Mouse (Mus musculus) cerebellum, adult 11 months (tissue): Measurements from ENCODE around the gene Rnf212.
"Not testable (repeated sequence)": the region's sequence is repeated elsewhere in the genome, so short reads cannot be mapped to it uniquely, and the experiment has no call there.

Source experiments
- DNase-seq: peaks from one replicate; pipeline ENCODE4 v3.0.0; 2022

The Rnf212 gene

DNA sequence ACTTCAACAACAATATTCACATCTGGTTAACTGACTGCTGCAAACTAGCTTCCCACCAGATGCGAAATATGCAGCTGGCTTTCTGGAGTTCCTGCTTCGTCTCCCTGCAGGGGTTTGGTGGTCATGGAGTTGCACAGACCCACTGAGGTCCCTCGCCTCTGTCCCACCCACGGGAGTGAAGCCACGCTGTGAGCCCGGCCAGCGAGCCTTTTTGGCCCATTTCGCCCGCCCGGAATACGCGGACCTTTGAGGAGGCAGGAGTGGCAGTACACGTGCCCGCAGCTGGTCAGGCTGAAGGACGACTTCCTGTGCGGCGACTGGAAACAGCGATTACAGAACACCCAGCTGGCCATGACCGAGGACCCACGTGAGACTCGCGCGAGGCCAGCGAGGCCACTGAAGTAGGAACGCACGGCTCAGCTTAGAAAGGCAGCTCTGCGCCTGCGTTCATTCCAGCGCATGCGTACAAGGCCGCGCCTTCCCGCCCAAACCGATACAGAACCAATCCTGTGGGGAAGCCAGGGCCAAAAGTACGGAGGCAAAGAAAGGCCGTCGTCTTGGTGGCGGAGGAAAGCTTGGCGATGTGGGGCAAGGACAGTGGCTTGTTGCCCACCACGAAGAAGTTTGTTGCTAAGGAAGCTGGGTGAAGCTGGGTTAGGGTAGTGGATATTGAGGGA, at the start of gene Rnf212:
Gene Rnf212, minus strand, starts transcription at position 353 of the 677 bp plus-strand sequence.
- DNase-seq: no peak

DNA sequence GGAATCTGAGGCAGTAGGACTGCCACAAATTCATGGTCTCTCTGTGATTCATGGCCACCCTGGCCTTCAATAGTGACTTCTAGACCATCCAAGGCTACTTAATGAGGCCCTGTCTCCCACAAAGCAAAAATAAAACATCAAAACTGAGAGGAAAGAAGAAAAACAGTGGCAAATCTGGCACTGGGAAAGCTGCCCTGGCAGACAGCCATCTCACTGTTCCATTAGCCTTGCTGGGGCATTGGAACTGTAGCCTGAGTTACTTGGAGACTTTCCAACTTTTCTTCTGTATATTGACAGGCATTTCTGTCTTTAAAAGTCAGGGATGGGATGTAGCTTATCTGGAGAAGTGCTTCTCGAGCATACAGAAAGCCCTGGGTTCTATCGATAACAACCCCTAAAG, 48.5 kb upstream of the Rnf212 start:
- DNase-seq: no peak

DNA sequence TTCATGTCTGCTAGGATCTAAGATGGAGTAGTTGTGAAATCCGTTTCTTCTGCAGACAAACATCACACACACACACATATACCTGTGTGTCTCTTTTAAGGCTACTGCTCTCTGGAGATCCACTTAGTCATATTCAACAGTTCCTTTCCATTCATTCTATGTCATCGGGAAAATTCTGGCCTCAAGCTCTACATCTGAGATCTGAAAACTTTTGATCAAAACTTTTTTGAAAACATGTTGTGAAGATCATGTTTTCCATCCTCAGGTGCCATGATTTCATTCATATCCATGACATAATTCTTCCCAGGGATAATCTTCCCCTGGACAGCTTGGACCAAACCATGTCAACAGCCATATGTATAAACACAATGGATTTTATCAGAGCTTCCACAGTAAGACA, 34.0 kb upstream of the Rnf212 start, which contains the start of gene Vmn2r8:
Gene Vmn2r8, minus strand, starts transcription at position 101 of the 400 bp plus-strand sequence.
- not testable (repeated sequence) for DNase-seq

DNA sequence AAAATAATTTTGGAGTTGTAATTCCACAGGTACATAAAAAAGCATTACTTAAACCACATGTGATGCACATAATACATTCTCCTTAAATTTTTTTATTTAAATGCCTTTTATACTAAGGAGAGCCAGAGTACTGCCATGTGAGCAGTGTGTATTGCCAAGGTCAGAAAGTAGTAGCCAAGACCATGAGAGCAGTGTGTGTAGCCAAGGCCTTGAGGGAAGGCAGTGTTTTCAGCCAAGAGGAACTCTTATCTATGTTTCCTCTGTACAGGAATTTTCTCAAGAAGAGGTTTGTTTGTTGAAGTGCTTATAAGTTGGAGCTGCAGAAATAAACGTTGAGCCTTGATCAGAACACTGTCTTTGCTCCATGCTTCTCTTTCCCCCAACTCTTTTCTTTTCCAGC, 28.9 kb upstream of the Rnf212 start:
- DNase-seq: no peak

DNA sequence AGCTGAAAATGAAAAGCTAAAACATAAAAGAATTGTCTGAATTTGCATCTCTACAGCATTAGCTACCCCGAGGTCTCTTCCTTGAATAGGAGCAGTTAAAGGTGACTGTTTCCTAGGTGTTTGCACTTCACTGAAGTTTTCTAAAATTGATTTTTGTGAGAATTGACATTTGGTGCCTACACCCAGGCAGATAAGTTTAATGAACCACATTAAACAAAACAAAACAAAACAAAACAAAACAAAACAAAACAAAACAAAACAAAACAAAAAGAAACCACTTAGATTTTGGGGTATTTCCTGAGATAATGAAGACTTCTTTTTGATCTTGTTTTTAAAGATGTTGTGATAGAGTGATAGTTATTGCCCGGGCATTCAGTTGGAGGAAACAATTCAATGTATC, 20.5 kb upstream of the Rnf212 start, which contains the start of gene Tmed11:
Gene Tmed11, minus strand, starts transcription at position 101 of the 400 bp plus-strand sequence.
- DNase-seq: not testable (repeated sequence)

DNA sequence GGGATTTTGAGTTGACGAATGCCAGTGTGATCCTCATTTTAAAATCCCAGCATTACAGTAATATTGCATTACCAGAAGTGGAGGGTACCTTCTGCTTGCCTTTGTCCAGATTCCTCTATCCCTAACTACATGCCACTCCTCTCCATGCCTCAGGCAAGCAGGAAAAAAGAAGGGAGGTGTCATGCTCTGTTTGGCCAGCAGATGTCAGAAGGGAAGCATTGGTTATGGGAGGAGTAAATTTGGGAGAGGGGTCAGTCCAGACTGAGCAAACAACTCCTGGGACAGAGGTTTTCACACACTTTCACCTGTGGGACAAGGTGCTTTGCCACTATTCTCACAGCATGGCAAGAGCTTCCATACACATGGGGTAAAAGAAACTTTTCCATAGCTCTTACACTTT, 15.6 kb upstream of the Rnf212 start:
- DNase-seq: not testable (repeated sequence)

DNA sequence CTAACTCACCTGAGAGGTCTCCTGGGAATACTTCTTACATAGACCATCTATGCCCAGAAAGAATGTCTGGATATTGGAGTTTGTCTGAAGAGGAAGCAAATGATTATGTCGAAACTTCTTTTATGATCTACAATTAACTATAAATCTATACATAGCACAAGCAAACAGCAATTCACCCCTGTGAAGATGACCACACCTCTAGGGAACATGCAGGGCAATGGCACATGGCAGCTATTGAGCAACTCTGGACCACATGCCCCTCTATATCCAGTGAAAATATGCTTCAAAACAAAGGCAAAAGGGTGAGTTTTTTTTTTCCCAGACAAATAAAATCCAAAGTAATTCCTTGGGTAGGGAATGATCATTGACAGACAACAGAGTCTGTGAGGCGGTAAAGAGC, 14.8 kb downstream of the Rnf212 start:
- DNase-seq: no peak

DNA sequence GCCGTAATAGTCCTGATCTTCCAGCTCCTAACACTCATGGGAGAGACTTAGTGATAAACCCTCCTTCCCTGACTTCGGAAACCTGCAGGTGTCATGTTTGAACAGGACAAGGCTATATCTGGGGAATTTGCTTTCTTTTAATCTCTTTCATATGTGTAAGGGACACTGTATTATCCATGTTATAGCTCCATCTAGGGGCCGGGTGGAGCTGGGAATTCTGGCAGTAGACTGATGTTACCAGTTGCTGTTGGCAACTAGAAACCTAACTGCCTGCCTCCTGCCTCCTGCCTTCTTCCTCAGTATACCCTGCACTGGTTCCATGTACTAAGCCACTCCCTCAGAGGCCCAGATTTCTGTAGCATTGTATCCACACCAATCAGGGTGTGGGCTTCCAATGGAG, 16.4 kb downstream of the Rnf212 start:
- DNase-seq: no peak

DNA sequence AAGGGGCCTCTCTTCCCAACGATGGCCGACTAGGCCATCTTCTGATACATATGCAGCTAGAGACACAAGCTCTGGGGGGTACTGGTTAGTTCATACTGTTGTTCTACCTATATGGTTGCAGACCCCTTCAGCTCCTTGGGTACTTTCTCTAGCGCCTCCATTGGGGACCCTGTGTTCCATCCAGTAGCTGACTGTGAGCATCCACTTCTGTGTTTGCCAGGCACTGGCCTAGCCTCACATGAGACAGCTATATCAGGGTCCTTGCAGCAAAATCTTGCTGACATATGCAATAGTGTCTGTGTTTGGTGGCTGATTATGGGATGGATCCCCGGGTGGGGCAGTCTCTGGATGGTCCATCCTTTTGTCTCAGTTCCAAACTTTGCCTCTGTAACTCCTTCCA, 23.5 kb downstream of the Rnf212 start:
- not testable (repeated sequence) for DNase-seq

DNA sequence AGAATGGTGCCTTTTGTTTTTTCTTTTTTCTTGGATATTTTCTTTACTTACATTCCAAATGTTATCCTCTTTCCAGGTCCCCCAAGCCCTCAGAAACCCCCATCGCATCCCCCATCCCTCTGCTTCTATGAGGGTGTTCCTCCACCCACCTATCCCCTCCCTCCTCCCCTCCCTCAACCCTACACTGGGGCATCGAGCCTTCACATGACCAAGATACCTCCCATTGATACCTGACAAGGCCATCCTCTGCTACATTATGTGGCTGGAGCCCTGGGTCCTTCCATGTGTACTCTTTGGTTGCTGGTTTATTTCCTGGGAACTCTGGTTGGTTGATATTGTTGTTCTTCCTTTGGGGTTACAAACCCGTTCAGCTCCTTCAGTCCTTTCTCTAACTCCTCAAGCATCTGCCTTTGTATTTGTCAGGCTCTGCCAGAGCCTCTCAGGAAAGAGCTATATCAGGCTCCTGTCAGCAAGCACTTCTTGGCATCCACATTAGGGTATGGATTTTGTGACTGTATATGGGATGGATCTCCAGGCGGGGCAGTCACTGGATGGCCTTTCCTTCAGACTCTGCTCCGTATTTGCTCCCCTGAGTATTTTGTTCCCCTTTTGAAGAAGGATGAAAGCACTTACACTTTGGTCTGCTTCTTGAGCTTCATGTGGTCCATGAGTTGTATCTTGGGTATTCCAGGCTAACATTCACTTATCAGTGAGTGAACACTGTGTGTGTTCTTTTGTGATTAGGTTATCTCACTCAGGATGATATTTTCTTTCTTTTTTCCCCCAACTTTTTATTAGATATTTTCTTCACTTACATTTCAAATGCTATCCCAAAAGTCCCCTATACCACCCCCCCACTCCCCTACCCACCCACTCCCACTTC, 24.2 kb downstream of the Rnf212 start:
- DNase-seq: no peak

DNA sequence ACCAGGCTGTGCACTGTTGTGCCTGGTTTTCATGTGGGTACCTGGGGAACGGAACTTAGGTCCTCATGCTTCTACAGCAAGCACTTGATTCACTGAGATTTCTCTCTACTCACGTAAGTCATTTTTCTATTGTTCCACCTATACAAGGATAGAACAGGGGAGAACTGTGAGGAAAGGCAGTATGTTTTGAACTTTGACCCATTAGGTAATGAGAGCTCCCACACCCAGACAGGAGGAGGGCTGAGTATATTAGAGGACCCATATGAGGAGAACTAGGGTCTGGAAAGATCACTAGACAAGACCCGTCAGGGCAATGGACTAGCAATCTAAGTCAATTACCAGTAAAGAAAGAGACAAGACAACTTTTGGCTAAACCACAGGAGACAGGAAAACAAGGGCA, 30.2 kb downstream of the Rnf212 start:
- DNase-seq: no peak

DNA sequence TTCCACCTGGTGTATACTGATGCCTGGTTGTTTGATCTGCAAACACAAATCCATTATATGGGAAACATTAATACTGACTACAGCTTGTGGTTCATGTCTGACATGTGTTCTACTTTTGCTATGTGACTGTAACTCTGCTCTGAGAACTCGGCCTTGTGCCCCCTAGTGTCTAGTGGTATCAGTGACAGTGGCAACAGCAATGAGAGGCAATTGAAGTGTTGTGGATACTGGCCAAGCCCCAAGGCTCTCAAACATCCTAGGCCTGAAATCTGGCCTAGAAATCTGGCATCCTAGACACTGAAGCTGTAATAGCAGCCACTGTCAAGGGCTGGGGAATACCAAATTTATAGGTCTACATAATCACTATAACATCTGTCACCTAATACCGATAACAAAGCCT, 30.9 kb downstream of the Rnf212 start:
- no peak for DNase-seq

DNA sequence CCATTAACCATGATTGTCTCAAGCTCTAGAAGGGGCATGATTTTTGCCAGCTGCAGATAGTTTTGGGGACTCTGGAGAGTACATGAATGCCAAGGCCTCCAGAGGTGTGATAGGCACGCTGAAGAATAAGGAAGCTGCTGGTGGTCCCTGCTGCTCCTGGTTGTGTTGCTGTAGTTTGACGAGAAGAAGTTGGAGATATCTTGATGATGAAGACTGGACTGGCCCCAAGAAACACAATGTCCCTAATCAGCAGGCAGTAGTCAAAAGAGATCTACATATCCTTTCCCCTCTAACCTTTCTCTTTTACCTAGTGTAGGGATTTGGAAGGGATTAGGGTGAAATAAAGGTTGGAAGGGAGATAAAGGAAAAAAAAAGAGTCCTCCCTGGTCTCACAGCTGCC, 32.2 kb downstream of the Rnf212 start:
- DNase-seq: no peak

DNA sequence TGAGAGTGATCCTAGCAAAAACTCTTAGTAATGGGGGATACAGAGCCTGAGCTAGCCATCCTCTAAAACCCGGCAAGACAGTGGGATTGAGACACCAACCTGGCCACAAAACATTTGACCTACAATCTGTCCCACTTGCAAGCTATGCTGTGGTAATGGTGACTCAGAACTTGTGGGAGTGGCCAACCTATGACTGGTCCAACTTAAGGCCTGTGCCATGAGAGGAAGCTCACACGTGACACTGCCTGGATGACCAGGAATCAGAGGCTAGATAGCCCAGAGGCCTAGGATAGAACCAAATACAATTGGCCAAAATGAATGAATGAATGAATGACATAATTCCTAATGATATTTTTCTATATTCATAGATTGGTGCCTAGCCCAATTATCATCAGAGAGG, 32.9 kb downstream of the Rnf212 start:
- no peak for DNase-seq

DNA sequence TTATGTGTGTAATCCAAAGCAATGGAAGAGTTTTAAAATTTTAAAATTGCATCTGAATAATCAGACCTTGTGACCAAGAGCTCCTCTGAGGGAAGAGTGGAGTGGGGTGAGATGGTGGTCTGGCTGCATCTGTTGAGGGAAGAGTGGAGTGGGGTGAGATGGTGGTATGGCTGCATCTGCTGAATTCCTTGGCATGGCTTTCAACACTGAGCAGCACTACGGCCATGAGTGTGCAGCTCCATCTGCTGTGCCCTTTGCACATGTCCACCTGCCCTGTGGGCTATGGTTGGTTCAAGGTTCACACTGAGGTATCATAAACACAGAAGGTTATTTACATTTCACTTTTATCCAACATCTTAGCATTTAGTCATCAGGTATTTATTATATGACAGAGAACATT, 47.4 kb downstream of the Rnf212 start:
- DNase-seq: no peak

DNA sequence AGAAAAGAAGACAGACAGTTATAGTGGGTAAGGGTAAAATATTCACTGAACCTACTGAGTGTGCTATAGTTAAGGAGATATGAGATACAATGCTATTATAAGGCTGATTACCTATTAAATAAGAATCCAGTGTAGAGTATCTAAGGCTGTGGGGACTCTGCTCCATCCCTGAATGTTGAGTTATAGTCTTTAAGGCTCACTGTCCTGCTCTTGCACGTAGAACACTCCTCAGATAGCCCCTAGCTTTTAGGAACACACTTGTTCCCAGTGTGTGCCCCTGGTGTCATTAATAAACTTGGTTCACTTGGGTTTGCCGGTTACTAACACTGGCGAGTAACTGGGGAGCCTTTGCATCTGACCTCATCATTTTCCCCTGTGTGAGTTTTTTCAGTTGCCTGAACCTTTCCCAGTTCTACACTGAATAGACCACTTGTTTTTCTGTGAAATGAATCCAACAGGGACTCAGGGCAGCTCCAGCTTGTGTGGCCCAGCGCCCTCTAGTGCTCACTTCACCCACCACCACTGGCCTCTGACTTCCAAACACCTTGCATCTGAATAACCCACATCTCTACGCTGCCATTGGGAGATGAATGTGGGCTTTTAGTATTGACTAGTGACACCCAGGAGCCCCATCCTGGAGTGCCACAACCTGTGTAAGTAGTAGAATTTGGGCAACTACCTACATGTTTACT, 48.1 kb downstream of the Rnf212 start:
- DNase-seq: peak; percentile 51

DNA sequence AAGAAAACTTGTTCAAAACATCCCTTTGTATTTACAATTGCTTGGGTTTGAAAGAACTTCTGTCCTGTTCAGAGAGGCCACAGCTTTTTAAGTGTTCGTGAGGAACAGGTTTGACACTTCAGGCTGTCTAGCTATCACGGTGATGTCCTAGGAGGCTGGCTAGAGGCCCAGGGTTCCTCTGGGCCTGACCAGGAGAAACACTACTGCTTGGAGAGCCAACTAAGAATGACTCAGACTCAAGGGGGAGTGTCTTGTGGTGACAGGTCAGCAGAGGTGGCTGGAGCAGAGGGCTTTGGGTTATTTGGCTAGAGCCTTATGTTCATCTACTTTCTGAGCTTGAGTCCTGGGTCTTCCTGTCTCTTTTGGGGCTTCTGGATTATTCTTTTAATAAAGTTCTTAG, 50.8 kb downstream of the Rnf212 start:
- DNase-seq: no peak

DNA sequence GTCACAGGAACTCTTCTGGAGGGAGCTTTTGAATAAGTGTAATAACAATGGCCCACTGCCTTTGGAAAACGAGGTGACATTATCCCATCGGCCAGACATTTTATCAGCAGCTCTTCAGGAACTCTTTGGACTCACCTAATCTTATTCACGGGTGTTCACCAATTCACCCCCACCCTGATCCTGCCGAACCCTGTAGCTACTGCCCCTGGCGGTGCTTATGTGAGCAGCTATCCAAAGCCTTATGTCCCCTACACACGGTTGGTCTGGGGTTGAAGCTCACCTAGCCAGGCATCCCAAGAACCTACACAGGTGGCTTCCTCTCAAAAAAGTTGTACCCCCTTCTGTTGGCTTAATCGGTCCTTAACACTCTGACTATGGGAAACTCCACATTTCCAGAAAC, 55.0 kb downstream of the Rnf212 start:
- no peak for DNase-seq

DNA sequence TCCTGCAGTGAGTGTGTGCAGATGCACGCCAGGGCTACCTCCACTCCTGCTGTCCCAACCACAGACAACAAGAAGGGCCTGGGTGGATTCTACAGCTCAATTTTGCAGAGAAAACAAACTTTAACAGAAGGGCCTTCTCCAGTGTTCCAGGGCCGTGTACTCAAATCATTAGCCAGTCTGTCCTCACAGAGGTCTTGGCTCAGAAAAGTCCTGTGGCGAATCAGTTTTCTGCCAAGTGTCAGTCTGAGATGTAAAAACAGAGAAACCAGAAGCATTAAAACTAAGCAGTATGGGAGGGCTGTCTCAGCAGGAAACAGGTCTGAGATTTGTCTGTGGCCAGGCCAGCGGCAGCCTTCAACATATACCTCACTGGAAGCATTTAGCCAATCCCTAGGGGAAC, 56.7 kb downstream of the Rnf212 start:
- DNase-seq: no peak

DNA sequence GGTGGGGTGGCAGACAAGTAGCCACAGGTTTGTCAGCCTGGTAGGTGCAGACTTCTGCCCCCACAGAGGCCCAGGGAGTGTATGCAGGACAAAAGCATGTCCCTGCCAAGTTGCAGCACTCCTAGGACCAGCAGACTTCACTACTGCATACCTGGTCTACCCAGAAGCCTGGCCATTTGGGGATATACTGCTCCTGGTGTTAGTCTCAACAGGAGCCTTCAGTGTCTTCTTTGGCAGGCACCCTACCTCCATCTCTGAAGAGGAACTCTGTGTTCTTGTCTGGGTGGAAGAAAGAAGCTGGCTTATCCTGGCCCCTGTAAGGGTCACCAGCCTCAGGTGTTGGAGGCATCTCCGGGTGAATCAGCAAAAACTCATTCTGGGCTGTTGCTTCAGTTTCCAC, 58.8 kb downstream of the Rnf212 start:
- no peak for DNase-seq

DNA sequence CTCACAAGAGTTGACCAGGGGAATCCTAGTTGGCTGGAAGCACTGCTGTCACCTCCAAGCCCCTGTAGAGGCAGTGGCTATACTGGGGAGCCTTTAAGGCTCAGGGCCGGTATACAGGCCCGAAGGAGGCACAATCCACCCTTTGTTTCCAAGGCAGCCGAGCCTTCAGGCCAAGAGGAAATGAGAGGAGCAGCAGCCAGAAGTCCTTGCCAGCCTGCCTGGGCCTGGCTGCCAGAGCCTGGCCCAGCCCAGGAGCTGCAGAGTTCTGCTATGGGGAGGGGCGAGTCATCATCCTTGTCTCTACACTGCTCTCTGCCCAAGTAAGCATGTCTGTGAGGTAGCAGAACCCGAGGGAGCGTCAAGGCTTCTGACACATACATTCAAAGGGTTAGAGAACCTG, 60.6 kb downstream of the Rnf212 start:
- DNase-seq: no peak

DNA sequence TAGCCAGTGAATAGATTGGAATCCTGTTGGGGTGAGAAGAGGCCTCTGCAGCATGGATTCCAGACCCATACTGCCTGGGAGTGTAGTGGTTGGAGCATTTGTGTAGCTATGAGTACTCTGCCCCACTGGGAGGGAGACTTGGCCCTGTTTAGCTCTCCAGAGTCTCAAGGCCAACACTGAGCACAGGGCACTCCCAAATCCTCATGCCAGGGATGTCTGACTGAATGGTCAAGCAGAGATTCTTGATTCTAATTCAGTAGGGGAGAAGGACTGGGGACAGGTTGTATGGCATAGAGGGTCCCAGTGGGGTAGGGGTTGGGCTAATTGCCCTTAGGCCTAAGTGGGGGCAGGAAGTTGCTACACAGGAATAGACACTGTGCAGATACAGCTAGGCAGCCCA, 61.1 kb downstream of the Rnf212 start:
- DNase-seq: no peak

DNA sequence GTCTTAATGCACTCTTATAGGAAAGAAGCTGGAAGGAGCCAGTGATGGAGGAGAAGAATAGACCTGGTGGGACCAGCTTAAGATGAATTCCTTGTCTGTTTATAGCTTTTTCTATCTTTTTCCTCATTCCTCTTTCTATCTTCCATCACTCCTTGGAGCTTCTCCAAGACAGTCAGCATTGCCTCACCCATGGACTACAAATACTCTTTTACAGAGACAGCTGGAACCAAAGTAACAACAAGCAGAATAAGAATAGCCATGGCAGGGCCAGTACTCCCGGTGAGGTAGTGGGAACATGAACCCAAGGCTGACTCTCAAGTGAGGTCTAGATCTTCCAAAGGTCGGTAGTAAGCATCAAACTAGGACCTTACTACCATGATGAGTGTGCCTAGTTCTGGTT, 61.7 kb downstream of the Rnf212 start:
- DNase-seq: no peak

DNA sequence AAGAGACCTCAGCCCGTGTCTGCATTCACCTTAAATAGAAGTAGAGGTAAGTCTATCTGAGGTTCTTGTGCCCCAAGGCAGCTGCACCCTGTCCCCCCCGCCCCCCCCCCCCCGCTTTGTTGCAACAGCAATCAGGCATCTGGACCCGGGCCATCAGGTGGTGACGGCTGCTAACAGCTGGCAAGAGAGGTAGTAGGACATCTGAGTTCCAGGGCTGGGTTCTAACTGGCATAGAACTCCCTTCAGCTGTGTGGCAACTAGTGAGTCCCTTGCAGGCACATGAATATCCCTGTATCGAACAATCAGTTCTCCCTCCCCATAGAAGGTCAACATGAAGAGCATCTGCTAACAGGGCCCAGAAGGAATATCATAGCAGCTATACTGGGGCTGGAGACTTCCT, 62.8 kb downstream of the Rnf212 start:
- no peak for DNase-seq
